Mouse (Mus musculus) cerebellum, adult 2 months (tissue): ENCODE measurements around the gene Slc45a1. TPM values are rescaled to one million over a fixed set of nuclear protein-coding genes. Genes with fewer than 3 reads are reported as not detected.
A peak's percentile ranks its signal among the peaks of the same experiment; 100 is the strongest.

Source experiments
- DNase-seq, 2 experiments: peaks; one replicate each; pipeline ENCODE4 v3.0.0; 2021
- H3K27ac ChIP-seq: fragments of 200-500 bp; 2 replicates; pipeline ENCODE4 v1.5.1; 2012; ENCODE audit warnings: low read length, control low read depth, inconsistent platforms; ENCODE audit not compliant: insufficient read depth
- H3K27me3 ChIP-seq: fragments of 200-500 bp; 2 replicates; pipeline ENCODE4 v1.6.1; 2012; ENCODE audit warnings: inconsistent platforms, mild to moderate bottlenecking, low read length, moderate library complexity; ENCODE audit not compliant: control insufficient read depth, insufficient read depth
- H3K4me1 ChIP-seq: fragments of 200-500 bp; 2 replicates; pipeline ENCODE4 v1.6.1; 2011; ENCODE audit warnings: low read length; ENCODE audit not compliant: control insufficient read depth, insufficient read depth
- H3K4me3 ChIP-seq: fragments of 200-500 bp; replicated peaks from 2 replicates; pipeline ENCODE3; 2011; ENCODE audit warnings: mild to moderate bottlenecking, low read depth, low read length, control low read depth; ENCODE audit not compliant: insufficient read depth
- CTCF ChIP-seq: fragments of 200-500 bp; IDR thresholded peaks from 2 replicates; pipeline ENCODE4 v1.5.1; 2011; ENCODE audit warnings: low read depth, mild to moderate bottlenecking, control low read depth, low read length, moderate library complexity, borderline replicate concordance; ENCODE audit not compliant: insufficient read depth
- POLR2A ChIP-seq: fragments of 200-500 bp; IDR thresholded peaks from 2 replicates; pipeline ENCODE4 v1.6.1; 2011; ENCODE audit warnings: low read length, control low read depth, borderline replicate concordance; ENCODE audit not compliant: insufficient read depth
- WGBS: fragments of 180-500 bp; shearing (Covaris S2); methylation state at CpG from one replicate; pipeline ENCODE4 v1.1.7; 2018; 5-methylcytosine and 5-hydroxymethylcytosine counted together
- polyA plus RNA-seq: library from polyadenylated mRNA; depleted of rRNA; stranded (reverse); fragments of >200 nt; gene quantifications from 2 replicates; pipeline ENCODE4 v1.2.3, GENCODE M21; 2012

Gene Slc45a1
- polyA plus RNA-seq, 1 experiment: 54.9 TPM

- Histone ChIP-seq H3K27ac (no peak overlapping the region), H3K4me3 (no peak overlapping the region), H3K4me1 (peaks cover 23% of the 10 kb centered on the region), H3K27me3 (no peaks in the 10 kb centered on the region)
- WGBS: 30% methylated on average over 1 of the region's 1 CpGs
- TF ChIP-seq CTCF (no peak), POLR2A (no peak)
- DNase-seq: peak in 1 of 2 experiments; percentile 47
Measured at GRCm38 (mm10) chr4:150598686-150599085, 53.3 kb downstream of the Slc45a1 start.

GRCm38 (mm10) chr4:150595991-150596390 lies 56.0 kb downstream of the Slc45a1 start:
- no peak for DNase-seq
- Histone ChIP-seq H3K27ac (no peak overlapping the region), H3K27me3 (no peaks in the 10 kb centered on the region), H3K4me1 (peaks cover 28% of the 10 kb centered on the region), H3K4me3 (no peak overlapping the region)
- 77% methylated on average over 5 of the region's 5 CpGs for WGBS
- no peak for TF ChIP-seq POLR2A
- TF ChIP-seq CTCF: no peak

- TF ChIP-seq POLR2A (no peak), CTCF (no peak)
- Histone ChIP-seq H3K4me1 (peaks cover 28% of the 10 kb centered on the region), H3K4me3 (no peak overlapping the region), H3K27me3 (no peaks in the 10 kb centered on the region), H3K27ac (no peak overlapping the region)
- WGBS: 80% methylated on average over 3 of the region's 3 CpGs
- DNase-seq: no peak
Measured at GRCm38 (mm10) chr4:150595071-150595470, 56.9 kb downstream of the Slc45a1 start.

GRCm38 (mm10) chr4:150594298-150594829 lies 57.6 kb downstream of the Slc45a1 start:
- TF ChIP-seq CTCF (no peak), POLR2A (no peak)
- Histone ChIP-seq H3K4me1 (peaks cover 22% of the 10 kb centered on the region), H3K27me3 (no peaks in the 10 kb centered on the region), H3K27ac (no peak overlapping the region), H3K4me3 (no peak overlapping the region)
- no peak for DNase-seq
- WGBS: 95% methylated on average over 4 of the region's 4 CpGs

- 80% methylated on average over 4 of the region's 4 CpGs for WGBS
- H3K4me1 ChIP-seq: peaks cover 18% of the 10 kb centered on the region
- no peak overlapping the region for H3K4me3 ChIP-seq
- DNase-seq: no peak
- H3K27me3 ChIP-seq: no peaks in the 10 kb centered on the region
- H3K27ac ChIP-seq: no peak overlapping the region
- no peak for TF ChIP-seq CTCF
- TF ChIP-seq POLR2A: no peak
Measured at GRCm38 (mm10) chr4:150593473-150594217, 58.3 kb downstream of the Slc45a1 start.

- WGBS: 76% methylated on average over 6 of the region's 6 CpGs
- Histone ChIP-seq H3K4me1 (peaks cover 11% of the 10 kb centered on the region), H3K27me3 (no peaks in the 10 kb centered on the region), H3K4me3 (no peak overlapping the region), H3K27ac (no peak overlapping the region)
- TF ChIP-seq POLR2A (no peak), CTCF (no peak)
- DNase-seq: no peak
Measured at GRCm38 (mm10) chr4:150592087-150592486, 59.9 kb downstream of the Slc45a1 start.

GRCm38 (mm10) chr4:150591602-150592001 lies 60.4 kb downstream of the Slc45a1 start:
- no peak overlapping the region for H3K4me3 ChIP-seq
- no peak for DNase-seq
- TF ChIP-seq POLR2A (no peak), CTCF (no peak)
- H3K27ac ChIP-seq: no peak overlapping the region
- H3K27me3 ChIP-seq: no peaks in the 10 kb centered on the region
- H3K4me1 ChIP-seq: peaks cover 11% of the 10 kb centered on the region
- WGBS: 73% methylated on average over 4 of the region's 4 CpGs

GRCm38 (mm10) chr4:150590621-150591282 lies 61.2 kb downstream of the Slc45a1 start:
- Histone ChIP-seq H3K4me1 (peaks cover 8% of the 10 kb centered on the region), H3K27ac (no peak overlapping the region), H3K27me3 (no peaks in the 10 kb centered on the region), H3K4me3 (no peak overlapping the region)
- no peak for TF ChIP-seq POLR2A
- no peak for TF ChIP-seq CTCF
- no peak for DNase-seq
- 33% methylated on average over 3 of the region's 3 CpGs for WGBS
